Mouse (Mus musculus): Measurements from ENCODE around the gene Pdxk.

- TF ChIP-seq CTCF (conservative IDR thresholded peaks at IDR 0.05 in 1 of 2, IDR thresholded peaks at IDR 0.05 in 1 of 2; ENCODE audit: low read depth in 2 of 2, low read length in 2 of 2) (no peak), RCOR1 (conservative IDR thresholded peaks at IDR 0.05; ENCODE audit: low read depth, low read length) (no peak), POLR2A (IDR thresholded peaks at IDR 0.05; ENCODE audit: low read depth, low read length) (no peak), ZMIZ1 (IDR thresholded peaks at IDR 0.05; ENCODE audit: low read depth, low read length) (no peak), EP300 (IDR thresholded peaks at IDR 0.05; ENCODE audit: low read length) (no peak), E2F4 (IDR thresholded peaks at IDR 0.05; ENCODE audit: insufficient replicate concordance, low read depth, low read length) (no peak), MEF2A (IDR thresholded peaks at IDR 0.05; ENCODE audit: borderline replicate concordance, low read depth, low read length) (no peak), HCFC1 (IDR thresholded peaks at IDR 0.05; ENCODE audit: low read depth, low read length) (no peak), CHD2 (IDR thresholded peaks at IDR 0.05; ENCODE audit: low read length) (no peak), TCF12 (IDR thresholded peaks at IDR 0.05; ENCODE audit: low read depth, low read length) (no peak), ZKSCAN1 (IDR thresholded peaks at IDR 0.05; ENCODE audit: borderline replicate concordance, low read depth, low read length) (no peak), MAX (IDR thresholded peaks at IDR 0.05; ENCODE audit: low read length) (no peak), MAZ (IDR thresholded peaks at IDR 0.05; ENCODE audit: low read depth, low read length) (no peak), ELF1 (IDR thresholded peaks at IDR 0.05; ENCODE audit: low read depth, low read length) (no peak)
Observed at GRCm38 (mm10) chr10:78473434-78473833, 8.7 kb upstream of the Pdxk start.
